19 mouse cellular contexts compared by ENCODE assay signal in genomic region chr5:115528128-115528527, GRCm38 (mm10). TPM values are rescaled to one million over a fixed set of nuclear protein-coding genes. Genes with fewer than 3 reads are reported as not detected.
A peak's percentile ranks its signal among the peaks of the same experiment; 100 is the strongest.
DNase-seq lines count a peak whose midpoint lies in the region; ATAC-seq lines count a peak whose summit lies in the region.
"Had no signal": no experiment of that assay in that cellular context is flagged by ENCODE, and none has a peak within 500 bp of the region (broad histone marks: within the 10 kb centered on the region; RNA-seq: fewer than 3 reads in every experiment).

No protein-coding gene starts in this region.

- peaks cover 96% of the 10 kb centered on the region for H3K4me1 ChIP-seq in megakaryocyte, embryonic 14.5 days

- no peak for ATAC-seq in megakaryocyte, adult 5-6 weeks (ENCODE audit: poor library complexity, severe bottlenecking)
- ATAC-seq: forebrain, embryonic 15.5 days; intestine, embryonic 15.5 days had no signal

- peak overlapping the region; percentile 50 for H3K4me3 ChIP-seq in megakaryocyte, embryonic 14.5 days (replicated peaks)
- H3K4me3 ChIP-seq: embryonic facial prominence, embryonic 12.5 days; forebrain, embryonic 15.5 days; heart, adult 2 months; heart, embryonic 15.5 days; intestine, embryonic 15.5 days had no signal

- H3K9me3 ChIP-seq in megakaryocyte, embryonic 14.5 days = no peaks in the 10 kb centered on the region
- H3K9me3 ChIP-seq: embryonic facial prominence, embryonic 12.5 days; forebrain, embryonic 15.5 days; heart, embryonic 15.5 days; intestine, embryonic 15.5 days had no signal

- no peaks in the 10 kb centered on the region for H3K27me3 ChIP-seq in megakaryocyte, embryonic 14.5 days (replicated peaks)
- H3K27me3 ChIP-seq: CH12.LX; embryonic facial prominence, embryonic 12.5 days; forebrain, embryonic 15.5 days; heart, embryonic 15.5 days; intestine, embryonic 15.5 days had no signal

- peak; percentile 55 to 64 for DNase-seq in adrenal gland, postnatal 36 days
- DNase-seq in adrenal gland, adult 8-10 months = no peak
- DNase-seq in NIH3T3 (ENCODE audit: low read depth) = peak; percentile 34
- DNase-seq in kidney, postnatal 36 days = no peak
- DNase-seq in kidney, adult 18-20 months = no peak
- DNase-seq: cerebellum, adult 18-20 months; cerebellum, postnatal 14 days; embryo, embryonic 11 days; gastrocnemius, postnatal 14 days; heart, adult 2 months; heart, postnatal 14 days; kidney, adult 2 months had no signal

- H3K36me3 ChIP-seq in megakaryocyte, embryonic 14.5 days (replicated peaks; ENCODE audit: low read length) = peaks cover 48% of the 10 kb centered on the region
- H3K36me3 ChIP-seq: forebrain, embryonic 15.5 days; heart, embryonic 15.5 days; intestine, embryonic 15.5 days had no signal

RNA-seq across cellular contexts. Expression of gene Pxn, which starts 21.7 kb away (rescaled TPM):
- total RNA-seq in adrenal gland, postnatal 36 days (2021) = 10 to 100 TPM; 33.5 to 54.2 TPM
- total RNA-seq in adrenal gland, adult 8-10 months (2022) = 10 to 100 TPM; 32.1 to 64.5 (median 44.8) TPM
- polyA plus RNA-seq in megakaryocyte, embryonic 14.5 days (2012; ENCODE audit: insufficient read depth, low replicate concordance) = 63.1 and 67.7 TPM in 2 replicates
- 81.3 and 93.8 TPM in 2 replicates for total RNA-seq in megakaryocyte, adult 5-6 weeks (2015)
- 151 and 199 TPM in 2 replicates for total RNA-seq in megakaryocyte, adult 5-6 weeks (2017)

RNA-seq across cellular contexts. Expression of gene Rplp0, which starts 31.1 kb away (rescaled TPM):
- 100 to 1,000 TPM; 829 to 906 TPM for total RNA-seq in adrenal gland, postnatal 36 days (2021)
- 100 to 1,000 TPM; 682 to 769 (median 720) TPM for total RNA-seq in adrenal gland, adult 8-10 months (2022)
- polyA plus RNA-seq in megakaryocyte, embryonic 14.5 days (2012; ENCODE audit: insufficient read depth, low replicate concordance) = 975 and 2,538 TPM in 2 replicates
- total RNA-seq in megakaryocyte, adult 5-6 weeks (2015) = 1,875 and 2,228 TPM in 2 replicates
- 1,202 and 1,250 TPM in 2 replicates for total RNA-seq in megakaryocyte, adult 5-6 weeks (2017)

RNA-seq across cellular contexts. Expression of gene Gcn1l1, which starts 36.9 kb away (rescaled TPM):
- 10 to 100 TPM; 53.9 to 69.5 TPM for total RNA-seq in adrenal gland, postnatal 36 days (2021)
- total RNA-seq in adrenal gland, adult 8-10 months (2022) = 10 to 100 TPM; 69.2 to 98.2 (median 77.7) TPM
- polyA plus RNA-seq in megakaryocyte, embryonic 14.5 days (2012; ENCODE audit: insufficient read depth, low replicate concordance) = 25.1 and 30.4 TPM in 2 replicates
- total RNA-seq in megakaryocyte, adult 5-6 weeks (2015) = 9.0 and 9.2 TPM in 2 replicates
- 13.2 and 13.4 TPM in 2 replicates for total RNA-seq in megakaryocyte, adult 5-6 weeks (2017)

RNA-seq across cellular contexts. Expression of gene Sirt4, which starts 43.6 kb away (rescaled TPM):
- total RNA-seq in adrenal gland, postnatal 36 days (2021) = 10 to 100 TPM; 20.8 to 22.6 TPM
- 10 to 100 TPM; 24.6 to 53.8 (median 41.2) TPM for total RNA-seq in adrenal gland, adult 8-10 months (2022)
- polyA plus RNA-seq in megakaryocyte, embryonic 14.5 days (2012; ENCODE audit: insufficient read depth, low replicate concordance) = 3.1 TPM in 1 of 2 replicates, not detected in the other
- total RNA-seq in megakaryocyte, adult 5-6 weeks (2015) = 3.6 and 5.4 TPM in 2 replicates
- 2.0 and 3.3 TPM in 2 replicates for total RNA-seq in megakaryocyte, adult 5-6 weeks (2017)

Comparison
In these comparisons a context has a peak if more than half of its experiments do, and no peak if none do; other contexts are left out.
1. DNase-seq: peak in adrenal gland, postnatal 36 days (2 of 2) and NIH3T3 (single experiment); none in adrenal gland, adult 8-10 months (single experiment), kidney, postnatal 36 days (0 of 2) and kidney, adult 18-20 months (single experiment).